Mouse (Mus musculus) gastrocnemius, postnatal 36 days (tissue): ENCODE data around the gene Tm9sf4. TPM values are rescaled to one million over a fixed set of nuclear protein-coding genes. Genes with fewer than 3 reads are reported as not detected.

Experiments used
- DNase-seq, 2 experiments: peaks; one replicate each; pipeline ENCODE4 v3.0.0; 2022
- intact Hi-C: fragments of 180-260 bp; cut with DNase I; formaldehyde crosslinking; loops from one replicate; pipeline ENCODE4 v1.15.1; 2025
- total RNA-seq, 2 experiments: library from RNA; stranded (reverse); gene quantifications; 2 replicates each; pipeline ENCODE4 v1.2.3; 2021

Tm9sf4 gene
- total RNA-seq, 2 experiments from 2014 or later, result 27.3 to 31.1 TPM

- no peak for DNase-seq
- intact Hi-C loops, result no loop called here
These were observed 48.2 kb downstream of the Tm9sf4 start for GRCm38 (mm10) chr2:153209286-153209685.

- intact Hi-C loops, result no loop called here
- no peak for DNase-seq
These were observed 50.3 kb downstream of the Tm9sf4 start for GRCm38 (mm10) chr2:153211451-153211850.

- intact Hi-C loops, result no loop called here
- no peak for DNase-seq
These were observed 52.2 kb downstream of the Tm9sf4 start for GRCm38 (mm10) chr2:153213351-153213750.

- intact Hi-C loops, result no loop called here
- DNase-seq, result no peak
These were observed 53.7 kb downstream of the Tm9sf4 start for GRCm38 (mm10) chr2:153214771-153215259.

GRCm38 (mm10) chr2:153215421-153215820 lies 54.3 kb downstream of the Tm9sf4 start:
- DNase-seq, result no peak
- intact Hi-C loops, result no loop called here

- no peak for DNase-seq
- intact Hi-C loops, result no loop called here
These were observed 56.8 kb downstream of the Tm9sf4 start for GRCm38 (mm10) chr2:153217826-153218340.

GRCm38 (mm10) chr2:153218516-153218915 lies 57.4 kb downstream of the Tm9sf4 start:
- intact Hi-C loops, result no loop called here
- no peak for DNase-seq

GRCm38 (mm10) chr2:153221620-153222019 lies 60.5 kb downstream of the Tm9sf4 start:
- intact Hi-C loops, result no loop called here
- no peak for DNase-seq

- DNase-seq, result no peak
- intact Hi-C loops, result no loop called here
These were observed 61.0 kb downstream of the Tm9sf4 start for GRCm38 (mm10) chr2:153222130-153222529.

GRCm38 (mm10) chr2:153222566-153222965 lies 61.5 kb downstream of the Tm9sf4 start:
- no peak for DNase-seq
- intact Hi-C loops, result no loop called here

- peak in 1 of 2 experiments; percentile 31 for DNase-seq
- intact Hi-C loops, result no loop called here
These were observed 64.0 kb downstream of the Tm9sf4 start, which contains the start of gene Tspyl3 for GRCm38 (mm10) chr2:153224946-153225594. Gene Tspyl3 (minus strand): TSS chr2:153225441.

GRCm38 (mm10) chr2:153225595-153225953 lies 64.5 kb downstream of the Tm9sf4 start:
- intact Hi-C loops, result no loop called here
- no peak for DNase-seq

GRCm38 (mm10) chr2:153227959-153228358 lies 66.9 kb downstream of the Tm9sf4 start:
- no peak for DNase-seq
- intact Hi-C loops, result no loop called here

- no peak for DNase-seq
- intact Hi-C loops, result no loop called here
These were observed 67.4 kb downstream of the Tm9sf4 start for GRCm38 (mm10) chr2:153228523-153228922.

GRCm38 (mm10) chr2:153237193-153237592 lies 76.1 kb downstream of the Tm9sf4 start:
- DNase-seq, result no peak
- intact Hi-C loops, result no loop called here

- DNase-seq, result no peak
- intact Hi-C loops, result no loop called here
These were observed 76.8 kb downstream of the Tm9sf4 start for GRCm38 (mm10) chr2:153237891-153238290.

GRCm38 (mm10) chr2:153238406-153238805 lies 77.3 kb downstream of the Tm9sf4 start:
- DNase-seq, result no peak
- intact Hi-C loops, result no loop called here

GRCm38 (mm10) chr2:153239021-153239859 lies 78.1 kb downstream of the Tm9sf4 start:
- intact Hi-C loops, result no loop called here
- no peak for DNase-seq

GRCm38 (mm10) chr2:153239860-153240480 lies 78.9 kb downstream of the Tm9sf4 start:
- intact Hi-C loops, result loop anchor here (5.0 kb wide), 2 partner anchors 52 to 93 kb away; partner anchors contain the start of gene Kif3b
- no peak for DNase-seq

- DNase-seq, result no peak
- intact Hi-C loops, result loop anchor here (5.0 kb wide), 2 partner anchors 52 to 93 kb away; partner anchors contain the start of gene Kif3b
These were observed 79.7 kb downstream of the Tm9sf4 start for GRCm38 (mm10) chr2:153240701-153241235.
